Mouse (Mus musculus) forebrain, embryonic 12.5 days (tissue): ENCODE measurements at regions not wholly inside any gene's neighbourhood (a gene's known extent, or its start where the extent isn't known, plus 50 kb on each side); places are given as distances from the start of the nearest gene placed in this dataset.

Experiments
- ATAC-seq: fragments of 200-750 bp; cut with Nextera tagmentation; 2 replicates; pipeline ENCODE4 v1.8.0; 2017; ENCODE audit warnings: moderate TSS enrichment; ENCODE audit not compliant: low FRiP score
- H3K27ac ChIP-seq: fragments of 300-500 bp; sonication (generic); 2 replicates; pipeline ENCODE4 v1.5.1; 2016; ENCODE audit warnings: mild to moderate bottlenecking
- H3K27me3 ChIP-seq: fragments of 300-500 bp; sonication (generic); 2 replicates; pipeline ENCODE4 v1.6.1; 2016; ENCODE audit warnings: mild to moderate bottlenecking
- H3K36me3 ChIP-seq: fragments of 300-500 bp; sonication (generic); replicated peaks from 2 replicates; pipeline ENCODE4 v1.6.1; 2016; ENCODE audit warnings: mild to moderate bottlenecking
- H3K4me1 ChIP-seq: fragments of 300-500 bp; sonication (generic); 2 replicates; pipeline ENCODE4 v1.6.1; 2016
- H3K4me2 ChIP-seq: fragments of 300-500 bp; sonication (generic); 2 replicates; pipeline ENCODE4 v1.6.1; 2016; ENCODE audit warnings: mild to moderate bottlenecking, moderate library complexity
- H3K4me3 ChIP-seq: fragments of 300-500 bp; sonication (generic); replicated peaks from 2 replicates; pipeline ENCODE4 v1.5.1; 2016; ENCODE audit warnings: mild to moderate bottlenecking
- H3K9ac ChIP-seq: fragments of 300-500 bp; sonication (generic); 2 replicates; pipeline ENCODE4 v1.6.1; 2016; ENCODE audit warnings: mild to moderate bottlenecking
- H3K9me3 ChIP-seq: fragments of 300-500 bp; sonication (generic); 2 replicates; pipeline ENCODE4 v1.6.1; 2016
- WGBS: fragments of 180-500 bp; shearing (Covaris S2); methylation state at CpG from one replicate; pipeline ENCODE4 v1.1.7; 2016; 5-methylcytosine and 5-hydroxymethylcytosine counted together

DNA sequence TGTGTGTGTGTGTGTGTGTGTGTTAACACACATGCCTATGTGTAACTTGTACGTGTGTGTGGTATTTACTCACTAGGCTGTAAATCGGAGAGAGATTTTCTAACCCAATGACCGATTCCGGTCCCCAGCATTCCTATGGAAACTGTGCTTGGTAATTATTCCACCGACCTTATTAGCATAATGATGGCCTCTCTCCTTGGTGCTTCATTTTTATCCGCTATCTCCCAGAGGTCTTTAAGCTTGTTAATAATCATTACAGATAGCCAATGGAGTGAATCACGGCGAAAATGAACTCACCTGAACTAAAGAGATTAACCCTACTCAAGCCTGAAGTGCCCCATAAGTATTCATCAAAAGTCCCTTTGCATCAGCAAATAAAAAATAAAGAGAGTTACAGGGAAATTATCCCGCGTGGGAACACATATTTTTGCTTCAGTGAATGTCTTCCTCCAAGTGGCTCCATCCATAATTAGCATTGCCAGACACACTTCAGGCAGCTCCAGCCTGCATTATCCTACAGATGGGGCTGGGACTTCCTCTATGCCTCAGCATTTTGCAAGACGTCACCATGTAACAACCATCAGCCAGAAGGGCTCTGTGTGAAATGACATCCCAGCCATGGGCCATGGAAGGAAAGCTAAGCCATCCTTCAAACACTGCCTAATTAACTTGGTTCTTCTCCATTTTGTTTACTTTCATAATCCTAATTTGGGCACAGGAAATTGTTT lies 219.2 kb upstream of the Irx2 start:
- Histone ChIP-seq H3K9ac (no peak overlapping the region), H3K4me2 (no peak overlapping the region), H3K9me3 (no peaks in the 10 kb centered on the region), H3K27me3 (0 out of 2 replicates have a peak, but pooled peaks cover 6% of the 10 kb centered on the region), H3K36me3 (no peaks in the 10 kb centered on the region), H3K4me3 (no peak overlapping the region), H3K27ac (no peak overlapping the region), H3K4me1 (no peaks in the 10 kb centered on the region)
- ATAC-seq: no peak
- WGBS: 70% methylated on average over 11 of the region's 11 CpGs

DNA sequence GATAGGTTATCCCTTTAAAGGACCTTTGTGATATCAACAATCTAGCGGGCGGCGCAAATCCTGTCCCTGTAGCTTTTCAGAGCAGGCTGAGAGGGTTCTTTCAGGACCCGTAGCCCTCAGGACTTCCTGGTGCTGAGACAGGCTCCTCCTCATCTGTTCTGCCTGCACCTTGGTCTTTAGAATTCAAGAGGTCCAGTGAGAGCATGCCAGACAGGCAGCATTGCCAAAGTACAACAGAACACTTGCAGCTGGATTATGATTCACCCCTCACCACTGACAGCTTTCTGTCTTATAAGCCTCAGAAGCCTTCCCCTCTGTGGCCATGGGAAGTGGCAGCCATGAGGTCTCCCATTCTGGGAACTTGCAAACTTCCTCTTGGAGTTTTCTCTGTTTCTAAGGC lies 216.0 kb upstream of the Irx2 start:
- Histone ChIP-seq H3K36me3 (no peaks in the 10 kb centered on the region), H3K27me3 (0 out of 2 replicates have a peak, but pooled peaks cover 3% of the 10 kb centered on the region)
- 91% methylated on average over 4 of the region's 4 CpGs for WGBS

DNA sequence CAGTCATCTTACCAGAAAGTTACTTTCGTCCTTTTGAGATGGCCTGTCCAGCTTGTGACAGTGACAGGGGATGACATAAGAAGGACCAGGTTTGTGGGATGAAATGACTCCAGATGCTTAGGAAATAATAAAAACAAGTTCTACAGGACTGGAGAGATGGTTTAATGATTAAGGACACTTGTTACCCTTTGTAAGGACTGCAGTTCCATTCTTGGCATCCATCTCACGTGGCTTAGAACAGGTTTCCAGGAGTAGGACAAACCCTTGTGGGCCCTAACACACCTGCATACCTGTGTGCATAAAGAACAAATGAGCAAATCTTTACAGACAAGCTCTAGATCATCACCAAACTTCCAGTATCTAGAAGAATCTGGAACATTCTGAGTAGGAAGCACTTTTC lies 211.6 kb upstream of the Irx2 start:
- Histone ChIP-seq H3K9ac (no peak overlapping the region), H3K4me2 (no peak overlapping the region), H3K27me3 (0 out of 2 replicates have a peak, but pooled peaks cover 3% of the 10 kb centered on the region), H3K4me3 (no peak overlapping the region), H3K27ac (no peak overlapping the region), H3K9me3 (no peaks in the 10 kb centered on the region), H3K4me1 (no peaks in the 10 kb centered on the region), H3K36me3 (no peaks in the 10 kb centered on the region)
- WGBS: 70% methylated on average over 2 of the region's 2 CpGs
- no peak for ATAC-seq

More for the DNA sequence above, 216.0 kb upstream of the Irx2 start:
- no peak overlapping the region for H3K9ac ChIP-seq
- H3K4me3 ChIP-seq: no peak overlapping the region
- H3K9me3 ChIP-seq: no peaks in the 10 kb centered on the region
- no peak for ATAC-seq
- H3K4me2 ChIP-seq: no peak overlapping the region
- no peaks in the 10 kb centered on the region for H3K4me1 ChIP-seq
- H3K27ac ChIP-seq: no peak overlapping the region

DNA sequence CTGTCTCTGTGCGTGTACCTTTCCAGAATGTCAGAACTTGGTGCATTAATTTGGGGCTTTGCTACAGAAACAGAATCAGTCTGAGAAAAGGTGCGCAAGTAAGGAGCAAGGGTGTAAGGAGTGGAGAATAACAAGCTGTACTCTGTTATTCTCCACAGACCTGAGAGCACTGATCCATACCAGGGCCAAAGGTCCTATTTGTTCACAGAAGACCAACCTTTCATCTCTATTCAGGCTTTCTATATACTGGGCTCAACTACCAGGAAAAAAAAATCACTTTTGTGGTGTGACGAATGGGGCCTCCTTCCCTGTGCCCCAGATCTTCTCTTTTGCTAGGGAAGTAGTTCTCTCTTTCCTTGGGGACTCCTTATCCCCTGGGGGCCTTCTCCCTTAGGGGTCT lies 210.8 kb upstream of the Irx2 start:
- Histone ChIP-seq H3K27ac (no peak overlapping the region), H3K4me3 (no peak overlapping the region), H3K9me3 (no peaks in the 10 kb centered on the region), H3K4me2 (no peak overlapping the region), H3K27me3 (0 out of 2 replicates have a peak, but pooled peaks cover 3% of the 10 kb centered on the region), H3K9ac (no peak overlapping the region), H3K36me3 (no peaks in the 10 kb centered on the region), H3K4me1 (no peaks in the 10 kb centered on the region)
- WGBS: 86% methylated on average over 3 of the region's 3 CpGs
- no peak for ATAC-seq

DNA sequence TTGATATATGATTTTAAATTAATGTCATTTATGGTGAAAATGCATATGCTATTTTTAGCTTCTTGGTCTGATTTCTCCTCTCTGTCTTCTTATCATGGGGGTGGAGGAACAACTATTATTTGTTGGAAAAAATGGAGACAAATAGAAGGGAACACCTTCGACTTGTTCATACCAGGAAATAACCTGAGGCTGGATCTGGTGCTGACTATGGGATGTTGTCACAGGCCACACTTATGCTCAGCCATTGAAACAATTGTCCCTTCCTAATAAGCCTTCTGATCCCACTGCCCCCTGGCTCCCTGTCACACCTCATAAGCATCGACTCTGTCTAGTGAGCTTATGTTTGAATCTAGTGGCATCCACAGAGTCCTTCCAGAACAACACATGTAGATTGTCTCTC lies 210.3 kb upstream of the Irx2 start:
- no peak for ATAC-seq
- Histone ChIP-seq H3K27me3 (0 out of 2 replicates have a peak, but pooled peaks cover 3% of the 10 kb centered on the region), H3K36me3 (no peaks in the 10 kb centered on the region), H3K27ac (no peak overlapping the region), H3K9me3 (no peaks in the 10 kb centered on the region), H3K9ac (no peak overlapping the region), H3K4me1 (no peaks in the 10 kb centered on the region), H3K4me3 (no peak overlapping the region), H3K4me2 (no peak overlapping the region)
- WGBS: 74% methylated on average over 2 of the region's 2 CpGs

DNA sequence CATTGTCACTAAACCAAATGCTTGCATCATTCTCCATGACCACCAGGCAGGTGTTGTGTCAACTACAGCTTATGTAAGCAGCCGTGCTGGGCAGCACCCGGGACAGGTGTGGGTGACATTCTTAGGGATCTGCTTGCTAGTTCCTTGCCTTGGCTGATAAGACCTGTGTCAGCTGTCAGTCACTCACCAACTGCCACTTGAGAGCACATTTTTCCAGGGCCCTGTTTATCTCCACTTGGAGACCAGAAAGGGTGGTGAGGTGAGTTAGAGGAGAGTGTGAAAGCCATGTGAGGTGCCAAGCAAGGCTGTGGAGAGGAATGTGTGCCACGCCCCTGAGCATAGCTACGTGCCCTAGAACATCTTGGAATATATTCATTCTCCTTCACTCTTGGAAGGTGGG lies 209.1 kb upstream of the Irx2 start:
- no peak overlapping the region for H3K4me3 ChIP-seq
- H3K36me3 ChIP-seq: no peaks in the 10 kb centered on the region
- 0 out of 2 replicates have a peak, but pooled peaks cover 3% of the 10 kb centered on the region for H3K27me3 ChIP-seq
- no peaks in the 10 kb centered on the region for H3K4me1 ChIP-seq
- no peak overlapping the region for H3K27ac ChIP-seq
- H3K9ac ChIP-seq: no peak overlapping the region
- no peak for ATAC-seq
- H3K9me3 ChIP-seq: no peaks in the 10 kb centered on the region
- no peak overlapping the region for H3K4me2 ChIP-seq
- 90% methylated on average over 4 of the region's 4 CpGs for WGBS

DNA sequence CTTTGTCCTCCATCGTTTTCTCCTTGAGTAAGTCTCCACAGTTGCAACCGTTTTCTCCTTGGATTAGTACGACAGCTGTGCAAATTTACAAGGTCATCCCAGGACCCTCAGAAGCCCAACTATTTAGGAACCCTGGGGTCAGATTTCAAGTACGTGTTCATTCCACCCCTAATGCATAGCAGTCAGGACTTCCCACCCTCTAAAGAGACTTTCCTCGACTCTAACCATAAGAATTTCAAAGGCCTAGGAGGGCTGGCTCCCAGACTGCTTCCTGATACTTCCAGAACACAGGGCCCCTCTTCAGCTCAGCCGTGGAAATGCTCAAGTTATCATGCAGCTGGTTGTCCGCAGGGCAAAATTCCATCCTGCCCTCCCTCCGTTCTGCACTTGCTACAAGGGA lies 202.7 kb upstream of the Irx2 start:
- Histone ChIP-seq H3K36me3 (no peaks in the 10 kb centered on the region), H3K27ac (no peak overlapping the region), H3K4me3 (no peak overlapping the region), H3K9ac (no peak overlapping the region), H3K4me1 (no peaks in the 10 kb centered on the region), H3K4me2 (no peak overlapping the region), H3K27me3 (no peaks in the 10 kb centered on the region), H3K9me3 (no peaks in the 10 kb centered on the region)
- no peak for ATAC-seq
- WGBS: 69% methylated on average over 8 of the region's 8 CpGs

DNA sequence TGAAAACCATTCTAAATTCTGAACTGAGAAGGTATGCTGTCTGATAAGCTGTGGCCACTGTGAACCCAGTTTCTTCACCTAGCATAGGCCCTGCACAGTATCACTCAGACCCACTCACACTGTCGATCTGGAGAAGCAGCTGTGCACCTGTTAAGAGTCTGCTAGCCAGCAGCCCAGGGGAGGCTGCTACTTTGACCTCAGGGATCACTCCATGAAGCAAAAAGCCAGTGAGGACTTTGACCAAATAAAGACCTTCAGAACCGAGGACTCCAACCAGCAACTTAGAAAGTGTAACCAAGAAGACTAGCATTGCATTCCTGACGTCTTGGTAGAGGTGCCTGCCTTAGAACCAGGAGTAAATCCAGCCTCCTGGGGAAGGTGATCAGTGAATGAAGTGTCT lies 183.3 kb upstream of the Irx2 start:
- Histone ChIP-seq H3K4me1 (no peaks in the 10 kb centered on the region), H3K4me2 (no peak overlapping the region), H3K36me3 (no peaks in the 10 kb centered on the region), H3K4me3 (no peak overlapping the region), H3K27ac (no peak overlapping the region), H3K9ac (no peak overlapping the region), H3K9me3 (no peaks in the 10 kb centered on the region), H3K27me3 (no peaks in the 10 kb centered on the region)
- ATAC-seq: no peak
- 81% methylated on average over 3 of the region's 3 CpGs for WGBS

DNA sequence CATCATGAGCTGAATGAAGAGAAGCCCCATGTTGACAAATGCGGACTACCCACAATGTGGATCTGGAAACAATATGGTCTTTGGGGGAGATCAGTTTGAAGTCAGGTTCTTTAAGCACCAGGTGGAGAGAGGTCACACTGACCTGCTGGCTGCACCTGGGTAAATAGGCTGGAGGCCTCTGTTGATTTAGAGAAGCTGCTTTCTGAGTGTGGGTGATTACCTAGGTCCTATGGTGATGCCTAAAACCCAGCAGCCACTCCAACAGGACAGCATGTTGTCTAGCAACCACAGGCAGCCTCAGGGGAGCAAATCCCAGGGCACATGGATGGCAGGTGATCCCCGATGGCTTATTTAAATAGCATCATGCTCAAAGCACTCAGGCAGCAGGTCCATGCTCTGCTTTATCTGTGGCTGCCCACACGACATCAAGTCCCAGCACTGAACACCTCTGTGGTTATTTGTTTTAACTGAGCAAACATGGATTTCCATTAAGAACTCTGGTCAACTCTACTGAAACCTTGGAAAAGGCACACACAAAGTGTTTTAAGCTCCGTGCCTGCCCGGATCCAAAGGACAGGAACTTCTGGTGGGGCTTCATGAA lies 180.1 kb upstream of the Irx2 start:
- 88% methylated on average over 5 of the region's 5 CpGs for WGBS
- H3K27ac ChIP-seq: no peak overlapping the region
- no peak overlapping the region for H3K9ac ChIP-seq
- no peaks in the 10 kb centered on the region for H3K4me1 ChIP-seq
- H3K4me3 ChIP-seq: no peak overlapping the region
- no peaks in the 10 kb centered on the region for H3K27me3 ChIP-seq
- no peaks in the 10 kb centered on the region for H3K36me3 ChIP-seq
- no peak overlapping the region for H3K4me2 ChIP-seq
- no peaks in the 10 kb centered on the region for H3K9me3 ChIP-seq
- ATAC-seq: no peak

DNA sequence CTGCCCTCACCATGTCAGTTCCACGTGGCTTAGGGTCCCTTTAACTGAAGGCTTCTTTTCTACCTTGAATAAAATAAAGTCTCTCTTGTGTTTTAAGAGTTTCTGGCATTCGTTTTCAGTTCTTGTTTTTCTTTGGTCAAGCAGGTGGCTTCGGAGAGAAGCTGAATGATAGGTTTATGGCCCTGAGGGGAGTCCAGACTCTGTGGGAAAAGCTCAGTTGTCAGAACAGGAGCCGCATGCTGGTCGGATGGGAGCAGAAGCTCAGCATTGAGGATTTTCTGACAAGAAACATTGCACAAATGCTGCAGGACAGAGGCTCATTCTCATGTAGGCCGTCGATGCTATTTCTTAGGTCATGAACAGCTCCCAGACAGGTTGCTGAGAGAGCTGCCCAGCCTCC lies 133.3 kb upstream of the Irx2 start:
- ATAC-seq: no peak
- Histone ChIP-seq H3K27me3 (0 out of 2 replicates have a peak, but pooled peaks cover 9% of the 10 kb centered on the region), H3K27ac (no peak overlapping the region), H3K4me2 (no peak overlapping the region), H3K4me3 (no peak overlapping the region), H3K9ac (no peak overlapping the region), H3K4me1 (peaks cover 14% of the 10 kb centered on the region), H3K9me3 (no peaks in the 10 kb centered on the region), H3K36me3 (no peaks in the 10 kb centered on the region)
- WGBS: 84% methylated on average over 7 of the region's 7 CpGs

DNA sequence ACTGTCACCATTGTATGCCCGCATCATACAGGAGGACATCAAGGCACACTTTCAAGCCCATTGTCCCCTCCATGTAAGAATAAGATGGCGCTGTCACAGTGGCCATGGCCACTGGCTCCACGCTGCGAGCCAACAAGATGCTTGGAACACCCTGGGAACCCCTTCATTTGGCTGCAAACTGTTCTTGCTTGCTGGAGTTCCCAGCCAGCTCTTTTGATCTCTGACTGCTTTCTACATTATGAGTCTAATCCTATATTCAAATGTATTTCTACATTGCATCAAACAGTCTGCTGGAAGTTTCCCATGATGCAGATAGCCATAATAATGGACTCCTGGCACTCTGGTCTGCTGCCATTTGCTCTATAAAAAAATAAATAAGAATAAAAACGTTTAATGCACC lies 131.6 kb upstream of the Irx2 start:
- H3K27ac ChIP-seq: no peak overlapping the region
- ATAC-seq: no peak
- 0 out of 2 replicates have a peak, but pooled peaks cover 9% of the 10 kb centered on the region for H3K27me3 ChIP-seq
- no peaks in the 10 kb centered on the region for H3K9me3 ChIP-seq
- H3K4me2 ChIP-seq: no peak overlapping the region
- no peak overlapping the region for H3K4me3 ChIP-seq
- H3K36me3 ChIP-seq: no peaks in the 10 kb centered on the region
- peaks cover 14% of the 10 kb centered on the region for H3K4me1 ChIP-seq
- no peak overlapping the region for H3K9ac ChIP-seq
- WGBS: 61% methylated on average over 5 of the region's 5 CpGs

DNA sequence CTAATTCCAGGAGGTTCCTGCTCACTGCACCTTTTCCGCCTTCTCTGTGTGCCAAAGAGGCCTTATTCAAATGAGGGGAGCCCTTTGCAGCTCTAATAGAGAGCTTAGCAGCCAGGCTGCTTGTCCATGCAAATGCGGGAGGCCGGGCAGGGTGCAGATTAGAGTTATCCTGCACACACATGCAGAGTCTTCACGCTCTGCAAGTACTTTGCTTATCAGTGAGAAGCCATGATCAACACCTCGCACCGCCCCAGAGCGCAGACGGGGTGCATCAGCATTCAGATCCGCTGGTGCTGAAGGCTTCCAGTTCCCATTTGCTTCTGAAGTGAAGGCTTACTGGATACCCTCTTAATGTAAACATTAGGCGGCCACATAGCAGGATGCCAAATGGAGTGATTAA lies 131.1 kb upstream of the Irx2 start:
- no peaks in the 10 kb centered on the region for H3K36me3 ChIP-seq
- H3K27ac ChIP-seq: no peak overlapping the region
- peaks cover 14% of the 10 kb centered on the region for H3K4me1 ChIP-seq
- 0 out of 2 replicates have a peak, but pooled peaks cover 9% of the 10 kb centered on the region for H3K27me3 ChIP-seq
- H3K4me3 ChIP-seq: no peak overlapping the region
- H3K9ac ChIP-seq: no peak overlapping the region
- WGBS: 14% methylated on average over 10 of the region's 10 CpGs
- H3K9me3 ChIP-seq: no peaks in the 10 kb centered on the region
- peak overlapping the region; percentile 6; the same call in 1 of the 2 replicates for H3K4me2 ChIP-seq
- no peak for ATAC-seq

DNA sequence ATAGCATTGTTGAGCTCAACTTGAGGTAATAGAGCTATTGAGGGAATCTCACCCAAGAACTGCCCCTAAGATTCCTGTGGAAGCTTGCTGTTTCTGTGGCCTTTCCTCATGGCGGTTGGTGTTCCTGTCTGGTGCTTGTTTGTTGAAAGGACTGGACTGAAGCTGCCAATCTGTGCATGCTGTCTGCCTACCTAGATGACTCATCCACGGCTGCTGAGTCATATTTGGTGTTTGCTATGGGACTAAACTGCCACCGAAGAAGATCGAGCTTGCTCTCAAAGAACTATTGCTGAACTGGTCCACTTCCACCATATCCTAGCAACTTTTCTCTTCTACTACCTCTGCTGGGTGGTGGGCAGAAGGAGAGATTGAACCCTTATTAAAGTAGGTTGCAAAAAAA lies 122.7 kb upstream of the Irx2 start:
- ATAC-seq: no peak
- Histone ChIP-seq H3K9me3 (no peaks in the 10 kb centered on the region), H3K9ac (no peak overlapping the region), H3K27ac (no peak overlapping the region), H3K4me1 (no peaks in the 10 kb centered on the region), H3K4me2 (no peak overlapping the region), H3K36me3 (no peaks in the 10 kb centered on the region), H3K4me3 (no peak overlapping the region), H3K27me3 (no peaks in the 10 kb centered on the region)
- WGBS: 92% methylated on average over 4 of the region's 4 CpGs
